Mouse (Mus musculus): Measurements from ENCODE around the gene Eipr1. TPM values are rescaled to one million over a fixed set of nuclear protein-coding genes. Genes with fewer than 3 reads are reported as not detected.

Gene Eipr1
- polyA plus RNA-seq, 1 experiment from 2014 or later = 15.5 TPM

DNA sequence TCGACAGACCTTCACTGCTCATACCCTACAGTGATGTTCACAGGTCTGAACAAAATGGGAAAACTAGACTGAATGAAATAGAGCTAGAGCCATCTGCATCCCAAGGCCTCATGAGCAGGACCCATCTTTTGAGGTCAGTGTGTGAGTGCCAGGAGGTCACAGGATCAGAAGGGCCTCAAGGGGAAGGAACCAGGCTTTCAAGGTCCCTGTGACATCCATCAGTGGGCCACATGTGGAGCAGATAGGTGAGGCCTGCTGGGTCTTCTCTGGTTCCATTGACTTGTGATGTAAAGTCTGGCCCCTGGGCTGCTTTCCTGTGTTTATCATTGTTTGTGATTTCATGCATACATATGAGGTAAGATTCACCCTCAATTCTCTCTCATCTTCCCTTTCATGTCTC lies 154.4 kb downstream of the Eipr1 start:
- H3K4me3 ChIP-seq (ENCODE audit: low read depth, low read length) = no peak overlapping the region
- WGBS (ENCODE audit: insufficient replicate concordance) = 56% methylated on average over 1 of the region's 1 CpGs
- no peak overlapping the region for H3K9ac ChIP-seq (replicated peaks)
- no peaks in the 10 kb centered on the region for H3K36me3 ChIP-seq (replicated peaks; ENCODE audit: insufficient read depth, low read length)
- DNase-seq (no peak), ATAC-seq (no peak)
- H3K27ac ChIP-seq (ENCODE audit: low read depth) = no peak overlapping the region
- H3K9me3 ChIP-seq (ENCODE audit: low read length) = no peaks in the 10 kb centered on the region
- no peaks in the 10 kb centered on the region for H3K27me3 ChIP-seq (ENCODE audit: insufficient read depth, low read length)
- H3K4me2 ChIP-seq (ENCODE audit: low read depth, low read length) = no peak overlapping the region
- no peaks in the 10 kb centered on the region for H3K4me1 ChIP-seq (ENCODE audit: insufficient read depth)
- TF ChIP-seq CTCF (IDR thresholded peaks at IDR 0.05; ENCODE audit: low read depth) = no peak
- TF ChIP-seq EP300 (IDR thresholded peaks at IDR 0.05; ENCODE audit: low read depth) = no peak

- no peak for DNase-seq
- H3K4me3 ChIP-seq (ENCODE audit: low read depth, low read length) = no peak overlapping the region
- ATAC-seq = no peak
- no peak overlapping the region for H3K9ac ChIP-seq (replicated peaks)
- no peaks in the 10 kb centered on the region for H3K4me1 ChIP-seq (ENCODE audit: insufficient read depth)
- no peak for TF ChIP-seq EP300 (IDR thresholded peaks at IDR 0.05; ENCODE audit: low read depth)
- no peak for TF ChIP-seq CTCF (IDR thresholded peaks at IDR 0.05; ENCODE audit: low read depth)
- 33% methylated on average over 7 of the region's 7 CpGs for WGBS (ENCODE audit: insufficient replicate concordance)
- H3K36me3 ChIP-seq (replicated peaks; ENCODE audit: insufficient read depth, low read length) = no peaks in the 10 kb centered on the region
- H3K27ac ChIP-seq (ENCODE audit: low read depth) = no peak overlapping the region
- no peak overlapping the region for H3K4me2 ChIP-seq (ENCODE audit: low read depth, low read length)
- no peaks in the 10 kb centered on the region for H3K9me3 ChIP-seq (ENCODE audit: low read length)
- no peaks in the 10 kb centered on the region for H3K27me3 ChIP-seq (ENCODE audit: insufficient read depth, low read length)
These were observed 155.2 kb downstream of the Eipr1 start for GRCm38 (mm10) chr12:28906809-28907297.

- WGBS (ENCODE audit: insufficient replicate concordance) = 39% methylated on average over 9 of the region's 9 CpGs
- no peak for DNase-seq
- Histone ChIP-seq H3K9me3 (ENCODE audit: low read length) (no peaks in the 10 kb centered on the region), H3K4me3 (ENCODE audit: low read depth, low read length) (no peak overlapping the region), H3K4me2 (ENCODE audit: low read depth, low read length) (no peak overlapping the region), H3K36me3 (replicated peaks; ENCODE audit: insufficient read depth, low read length) (no peaks in the 10 kb centered on the region), H3K4me1 (ENCODE audit: insufficient read depth) (no peaks in the 10 kb centered on the region), H3K9ac (replicated peaks) (no peak overlapping the region), H3K27me3 (ENCODE audit: insufficient read depth, low read length) (no peaks in the 10 kb centered on the region), H3K27ac (ENCODE audit: low read depth) (no peak overlapping the region)
- TF ChIP-seq EP300 (IDR thresholded peaks at IDR 0.05; ENCODE audit: low read depth) (no peak), CTCF (IDR thresholded peaks at IDR 0.05; ENCODE audit: low read depth) (no peak)
- ATAC-seq = no peak
These were observed 156.2 kb downstream of the Eipr1 start for GRCm38 (mm10) chr12:28907814-28908213.

- no peaks in the 10 kb centered on the region for H3K36me3 ChIP-seq (replicated peaks; ENCODE audit: insufficient read depth, low read length)
- TF ChIP-seq CTCF (IDR thresholded peaks at IDR 0.05; ENCODE audit: low read depth) = no peak
- TF ChIP-seq EP300 (IDR thresholded peaks at IDR 0.05; ENCODE audit: low read depth) = no peak
- H3K4me2 ChIP-seq (ENCODE audit: low read depth, low read length) = no peak overlapping the region
- H3K4me3 ChIP-seq (ENCODE audit: low read depth, low read length) = no peak overlapping the region
- H3K27ac ChIP-seq (ENCODE audit: low read depth) = no peak overlapping the region
- DNase-seq = no peak
- H3K9ac ChIP-seq (replicated peaks) = no peak overlapping the region
- ATAC-seq = no peak
- no peaks in the 10 kb centered on the region for H3K27me3 ChIP-seq (ENCODE audit: insufficient read depth, low read length)
- no peaks in the 10 kb centered on the region for H3K9me3 ChIP-seq (ENCODE audit: low read length)
- WGBS (ENCODE audit: insufficient replicate concordance) = 89% methylated on average over 5 of the region's 5 CpGs
- no peaks in the 10 kb centered on the region for H3K4me1 ChIP-seq (ENCODE audit: insufficient read depth)
These were observed 158.2 kb downstream of the Eipr1 start for GRCm38 (mm10) chr12:28909851-28910250.

DNA sequence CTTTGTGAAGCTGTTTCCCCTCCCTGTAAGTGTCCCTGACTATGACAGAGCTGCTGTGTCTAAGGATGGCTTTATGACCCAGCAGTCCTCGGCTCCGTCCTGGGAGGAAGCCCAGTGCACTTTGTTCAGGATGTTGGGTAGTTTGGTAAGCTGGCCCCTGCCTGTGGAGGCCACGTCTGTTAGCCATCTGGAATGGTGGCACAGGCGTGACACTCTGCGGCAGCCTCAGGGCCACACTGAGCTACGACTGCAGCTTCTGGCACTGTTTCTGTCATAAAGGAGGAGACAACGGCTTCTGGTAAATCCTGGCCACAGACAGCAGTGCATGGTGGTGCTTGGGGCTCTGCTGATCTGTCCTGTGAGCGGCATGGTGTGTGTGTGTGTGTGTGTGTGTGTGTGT lies 159.0 kb downstream of the Eipr1 start:
- TF ChIP-seq CTCF (IDR thresholded peaks at IDR 0.05; ENCODE audit: low read depth) (no peak), EP300 (IDR thresholded peaks at IDR 0.05; ENCODE audit: low read depth) (no peak)
- WGBS (ENCODE audit: insufficient replicate concordance) = 58% methylated on average over 8 of the region's 8 CpGs
- Histone ChIP-seq H3K4me3 (ENCODE audit: low read depth, low read length) (no peak overlapping the region), H3K4me2 (ENCODE audit: low read depth, low read length) (no peak overlapping the region), H3K36me3 (replicated peaks; ENCODE audit: insufficient read depth, low read length) (no peaks in the 10 kb centered on the region), H3K9me3 (ENCODE audit: low read length) (no peaks in the 10 kb centered on the region), H3K9ac (replicated peaks) (no peak overlapping the region), H3K27me3 (ENCODE audit: insufficient read depth, low read length) (no peaks in the 10 kb centered on the region), H3K27ac (ENCODE audit: low read depth) (no peak overlapping the region), H3K4me1 (ENCODE audit: insufficient read depth) (no peaks in the 10 kb centered on the region)
- DNase-seq (no peak), ATAC-seq (no peak)

- ATAC-seq = no peak
- 70% methylated on average over 18 of the region's 18 CpGs for WGBS (ENCODE audit: insufficient replicate concordance)
These were observed 160.8 kb downstream of the Eipr1 start for GRCm38 (mm10) chr12:28912351-28912936.

More at GRCm38 (mm10) chr12:28912351-28912936, 160.8 kb downstream of the Eipr1 start:
- H3K4me2 ChIP-seq (ENCODE audit: low read depth, low read length) = no peak overlapping the region
- TF ChIP-seq CTCF (IDR thresholded peaks at IDR 0.05; ENCODE audit: low read depth) = no peak
- no peak for TF ChIP-seq EP300 (IDR thresholded peaks at IDR 0.05; ENCODE audit: low read depth)
- no peaks in the 10 kb centered on the region for H3K9me3 ChIP-seq (ENCODE audit: low read length)
- H3K4me3 ChIP-seq (ENCODE audit: low read depth, low read length) = no peak overlapping the region
- H3K27ac ChIP-seq (ENCODE audit: low read depth) = no peak overlapping the region
- H3K36me3 ChIP-seq (replicated peaks; ENCODE audit: insufficient read depth, low read length) = no peaks in the 10 kb centered on the region
- DNase-seq = no peak
- no peaks in the 10 kb centered on the region for H3K4me1 ChIP-seq (ENCODE audit: insufficient read depth)
- H3K27me3 ChIP-seq (ENCODE audit: insufficient read depth, low read length) = no peaks in the 10 kb centered on the region
- no peak overlapping the region for H3K9ac ChIP-seq (replicated peaks)
